Mouse (Mus musculus): ENCODE results near the gene A930017K11Rik. TPM values are rescaled to one million over a fixed set of nuclear protein-coding genes. Genes with fewer than 3 reads are reported as not detected.

Gene A930017K11Rik
- total and polyA plus RNA-seq, 3 experiments, result not detected

DNA sequence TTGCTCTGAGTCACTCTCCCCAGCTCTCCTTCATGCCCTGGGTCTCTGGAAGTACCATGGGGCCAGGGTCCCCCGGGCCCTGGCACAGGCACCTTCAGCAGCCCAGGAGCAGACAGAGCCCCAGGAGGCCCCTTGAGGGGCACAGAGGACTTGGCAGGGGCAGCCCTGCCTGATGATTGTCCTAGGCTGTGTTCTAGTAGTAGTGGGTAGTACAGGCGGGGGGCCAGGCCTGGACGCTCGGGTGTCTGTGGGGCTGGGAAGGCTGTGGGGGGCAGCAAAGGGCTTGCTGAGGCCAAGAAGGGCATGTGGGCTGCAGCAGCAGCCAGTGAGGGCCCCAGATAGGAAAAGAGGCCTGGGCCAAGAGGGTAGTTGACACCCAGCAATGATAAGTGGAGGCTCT, 4.8 kb downstream of the A930017K11Rik start:
- TF ChIP-seq CHD1 (IDR thresholded peaks at IDR 0.05; ENCODE audit: low read depth, low read length) (no peak), UBTF (IDR thresholded peaks at IDR 0.05; ENCODE audit: borderline replicate concordance, insufficient read depth, low read depth, low read length) (no peak), HCFC1 (IDR thresholded peaks at IDR 0.05; ENCODE audit: low read depth, low read length) (no peak), NELFE (IDR thresholded peaks at IDR 0.05; ENCODE audit: low read depth, low read length) (no peak), ZKSCAN1 (IDR thresholded peaks at IDR 0.05; ENCODE audit: low read depth, low read length) (no peak), RCOR1 (IDR thresholded peaks at IDR 0.05; ENCODE audit: low read depth, low read length) (no peak), POLR2AphosphoS5 (IDR thresholded peaks at IDR 0.05; ENCODE audit: borderline replicate concordance, low read depth, low read length) (no peak), ZC3H11A (IDR thresholded peaks at IDR 0.05; ENCODE audit: low read depth, low read length) (no peak)
- DNase-seq (ENCODE audit: low read depth, low spot score), result no peak
- Histone ChIP-seq H3K27ac (ENCODE audit: control insufficient read depth, low read depth, low read length) (no peak overlapping the region), H3K36me3 (ENCODE audit: control insufficient read depth in 1 of 2, insufficient read depth in 2 of 2, low read length in 2 of 2) (peaks cover 0 to 13% of the 10 kb centered on the region in 2 experiments; a peak in 2 of 4 replicates), H3K4me1 (ENCODE audit: control insufficient read depth in 1 of 2, insufficient read depth in 2 of 2, low read length in 2 of 2) (peaks cover 8 to 24% of the 10 kb centered on the region in 2 experiments), H3K9me3 (replicated peaks; ENCODE audit: insufficient read depth, low read length) (no peaks in the 10 kb centered on the region), H3K79me2 (ENCODE audit: control insufficient read depth, insufficient read depth, low read length, poor library complexity) (no peaks in the 10 kb centered on the region), H3K4me3 (ENCODE audit: control insufficient read depth in 1 of 2, insufficient read depth in 1 of 2, low read depth in 2 of 2, low read length in 2 of 2) (no peak overlapping the region), H3K27me3 (ENCODE audit: control insufficient read depth in 1 of 2, insufficient read depth in 2 of 2, low read length in 2 of 2) (no peaks in the 10 kb centered on the region), H3K9ac (ENCODE audit: control insufficient read depth, low read depth, low read length, poor library complexity, severe bottlenecking) (no peak overlapping the region)

GRCm38 (mm10) chr17:25946891-25947290, 5.5 kb downstream of the A930017K11Rik start:
- H3K4me3 ChIP-seq (ENCODE audit: control insufficient read depth in 1 of 2, insufficient read depth in 1 of 2, low read depth in 2 of 2, low read length in 2 of 2), result no peak overlapping the region
- no peak overlapping the region for H3K27ac ChIP-seq (ENCODE audit: control insufficient read depth, low read depth, low read length)
- peaks cover 10 to 24% of the 10 kb centered on the region in 2 experiments for H3K4me1 ChIP-seq (ENCODE audit: control insufficient read depth in 1 of 2, insufficient read depth in 2 of 2, low read length in 2 of 2)
- peaks cover 4% of the 10 kb centered on the region for H3K79me2 ChIP-seq (ENCODE audit: control insufficient read depth, insufficient read depth, low read length, poor library complexity)
- no peaks in the 10 kb centered on the region for H3K27me3 ChIP-seq (ENCODE audit: control insufficient read depth in 1 of 2, insufficient read depth in 2 of 2, low read length in 2 of 2)
- peaks cover 0 to 13% of the 10 kb centered on the region in 2 experiments; a peak in 2 of 4 replicates for H3K36me3 ChIP-seq (ENCODE audit: control insufficient read depth in 1 of 2, insufficient read depth in 2 of 2, low read length in 2 of 2)
- H3K9ac ChIP-seq (ENCODE audit: control insufficient read depth, low read depth, low read length, poor library complexity, severe bottlenecking), result no peak overlapping the region
- TF ChIP-seq JUND (IDR thresholded peaks at IDR 0.05; ENCODE audit: low read depth, low read length) (no peak), CTCF (IDR thresholded peaks at IDR 0.05 in 2 of 3, conservative IDR thresholded peaks at IDR 0.05 in 1 of 3; ENCODE audit: control insufficient read depth in 1 of 3, insufficient read depth in 1 of 3, low read depth in 2 of 3, low read length in 3 of 3, poor library complexity in 1 of 3, severe bottlenecking in 1 of 3) (no peak), CHD1 (IDR thresholded peaks at IDR 0.05; ENCODE audit: low read depth, low read length) (no peak), BHLHE40 (IDR thresholded peaks at IDR 0.05; ENCODE audit: borderline replicate concordance, low read depth, low read length) (no peak), HCFC1 (IDR thresholded peaks at IDR 0.05; ENCODE audit: low read depth, low read length) (no peak), RCOR1 (IDR thresholded peaks at IDR 0.05; ENCODE audit: low read depth, low read length) (no peak), ELF1 (IDR thresholded peaks at IDR 0.05; ENCODE audit: low read depth, low read length) (no peak), TAL1 (IDR thresholded peaks at IDR 0.05; ENCODE audit: low read length) (no peak), NELFE (IDR thresholded peaks at IDR 0.05; ENCODE audit: low read depth, low read length) (no peak), USF2 (IDR thresholded peaks at IDR 0.05; ENCODE audit: borderline replicate concordance in 1 of 2, insufficient read depth in 1 of 2, low read depth in 1 of 2, low read length in 2 of 2) (no peak), MYB (IDR thresholded peaks at IDR 0.05; ENCODE audit: low read depth, low read length) (no peak), MEF2A (IDR thresholded peaks at IDR 0.05; ENCODE audit: extremely low read depth, insufficient replicate concordance, low read depth, low read length, poor library complexity, severe bottlenecking) (no peak), MAZ (IDR thresholded peaks at IDR 0.05; ENCODE audit: low read depth, low read length) (no peak), POLR2A (IDR thresholded peaks at IDR 0.05; ENCODE audit: control insufficient read depth in 1 of 2, insufficient read depth in 1 of 2, low read depth in 1 of 2, low read length in 2 of 2, poor library complexity in 1 of 2) (no peak), SIN3A (IDR thresholded peaks at IDR 0.05; ENCODE audit: low read length) (no peak), MXI1 (IDR thresholded peaks at IDR 0.05; ENCODE audit: low read depth, low read length) (no peak), POLR2AphosphoS5 (IDR thresholded peaks at IDR 0.05; ENCODE audit: borderline replicate concordance, low read depth, low read length) (no peak), KAT2A (conservative IDR thresholded peaks at IDR 0.05; ENCODE audit: low read depth, low read length) (no peak), MAX (IDR thresholded peaks at IDR 0.05; ENCODE audit: low read length) (no peak), MAFK (IDR thresholded peaks at IDR 0.05; ENCODE audit: borderline replicate concordance, low read depth, low read length) (no peak)
- no peaks in the 10 kb centered on the region for H3K9me3 ChIP-seq (replicated peaks; ENCODE audit: insufficient read depth, low read length)
- DNase-seq (ENCODE audit: low read depth, low spot score), result no peak

Measured in MEL (cell line).